Mouse (Mus musculus) testis, postnatal 14 days (tissue): ENCODE data around the gene Kctd18.
"Not testable (repeated sequence)": the region's sequence is repeated elsewhere in the genome, so short reads cannot be mapped to it uniquely, and the experiment has no call there.

ENCODE experiments used
- DNase-seq: peaks from one replicate; pipeline ENCODE4 v3.0.0; 2021; ENCODE audit warnings: low spot score

Kctd18 gene

DNA sequence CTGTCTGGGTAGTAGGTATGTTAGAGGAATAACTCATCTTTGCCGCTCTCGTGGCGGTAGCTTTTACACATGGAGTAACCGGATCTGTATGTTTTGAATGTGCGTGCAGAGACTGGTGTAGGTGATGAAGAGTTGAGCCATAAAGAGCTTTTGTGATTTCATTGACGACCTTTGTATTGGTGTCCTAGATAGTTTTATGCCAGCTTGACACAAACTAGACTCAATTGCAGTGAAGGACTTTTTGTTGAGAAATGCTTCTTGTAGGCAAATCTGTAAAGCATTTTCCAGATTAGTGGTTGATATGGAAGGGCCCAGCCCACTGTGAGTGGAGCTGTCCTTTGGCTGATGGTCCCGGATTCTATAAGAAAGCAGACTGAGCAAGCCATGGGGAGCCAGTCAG is at the start of gene Kctd18:
Gene Kctd18, minus strand, starts transcription at position 101 of the 400 bp plus-strand sequence.
- no peak for DNase-seq

DNA sequence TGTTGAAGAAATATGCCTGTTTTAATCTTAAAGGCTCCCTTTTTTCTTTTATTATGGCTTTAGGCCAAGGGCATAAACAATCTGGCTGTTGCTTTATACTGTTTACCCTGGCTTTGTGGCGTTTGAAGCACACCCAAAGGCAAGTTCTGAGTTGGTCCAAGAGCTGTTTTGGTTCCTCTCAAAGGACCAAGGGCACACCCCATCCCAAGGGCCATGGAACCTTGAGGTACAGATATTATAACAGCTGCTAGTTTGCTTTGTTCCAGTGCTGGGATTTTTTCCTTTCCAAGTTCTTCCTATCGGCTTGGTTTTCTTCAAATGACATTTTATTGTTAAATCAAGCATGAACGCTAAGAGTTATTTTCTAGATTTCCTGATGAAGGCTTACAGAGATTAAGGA is 46.9 kb upstream of the Kctd18 start:
- DNase-seq: no peak

GRCm38 (mm10) chr1:58065151-58065550 is 46.4 kb upstream of the Kctd18 start:
- no peak for DNase-seq

- DNase-seq: no peak
Measured at GRCm38 (mm10) chr1:58062131-58062530, 43.4 kb upstream of the Kctd18 start.

DNA sequence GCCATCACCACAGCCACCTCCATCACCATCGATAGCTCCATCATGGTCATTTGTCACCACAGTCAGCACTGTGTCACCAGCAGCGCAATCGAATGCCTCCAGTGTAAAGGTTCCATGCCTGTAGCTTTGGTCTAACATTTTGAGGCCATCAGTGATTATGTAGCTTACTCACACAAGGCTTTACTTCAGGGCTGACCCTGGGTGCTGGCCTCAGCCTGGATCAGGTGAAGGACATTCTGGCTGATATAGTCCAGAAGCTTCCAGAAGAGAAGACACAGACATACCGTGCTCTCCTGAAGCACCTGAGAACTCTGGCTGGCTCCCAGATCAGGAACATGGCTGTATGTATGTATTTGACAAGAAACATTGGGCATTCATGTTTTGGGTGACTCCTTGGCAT is 40.1 kb upstream of the Kctd18 start:
- DNase-seq: no peak

GRCm38 (mm10) chr1:58056939-58057338 is 38.2 kb upstream of the Kctd18 start:
- no peak for DNase-seq

- DNase-seq: no peak
Measured at GRCm38 (mm10) chr1:58056074-58056807, 37.5 kb upstream of the Kctd18 start.

DNA sequence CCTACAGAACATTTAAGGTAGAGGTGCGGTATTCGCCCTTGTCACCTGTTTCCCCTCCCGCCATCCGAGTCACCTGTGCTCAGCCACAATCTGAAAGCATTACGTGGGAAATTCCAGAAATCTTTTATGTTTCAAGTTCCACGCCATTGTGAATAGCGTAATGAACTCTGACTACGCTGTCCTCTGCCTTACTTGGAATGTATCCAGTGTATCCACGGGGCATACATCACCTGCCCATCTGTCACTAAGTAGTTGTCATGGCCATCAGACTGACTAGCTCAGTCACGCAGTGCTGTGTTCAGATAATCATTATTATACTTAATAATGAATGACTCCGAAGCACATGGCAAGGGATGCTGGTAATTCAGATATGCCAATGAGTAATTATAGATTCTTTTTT is 36.8 kb upstream of the Kctd18 start:
- DNase-seq: no peak

- no peak for DNase-seq
Measured at GRCm38 (mm10) chr1:58049126-58049525, 30.4 kb upstream of the Kctd18 start.

- DNase-seq: no peak
Measured at GRCm38 (mm10) chr1:58046721-58047290, 28.1 kb upstream of the Kctd18 start.

DNA sequence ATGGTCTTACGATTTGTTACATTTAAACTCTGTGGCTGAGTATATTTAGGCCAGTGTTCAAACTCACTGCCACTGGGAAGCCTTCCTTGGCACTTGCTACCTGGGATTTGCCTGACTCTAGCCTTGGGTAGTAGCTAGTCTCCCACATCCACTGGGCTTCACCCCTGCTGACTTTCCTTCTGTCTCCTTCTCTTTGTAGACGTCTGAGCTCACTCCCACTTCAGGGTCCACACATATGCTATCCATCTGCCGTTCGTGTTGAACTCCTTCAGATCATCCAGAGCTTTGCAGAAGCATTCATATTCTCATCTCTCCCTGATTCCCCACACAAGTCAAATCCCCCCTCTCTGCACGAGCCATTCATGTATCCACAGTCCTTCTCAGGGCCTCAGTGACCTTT is 26.8 kb upstream of the Kctd18 start:
- DNase-seq: no peak

GRCm38 (mm10) chr1:58045076-58045475 is 26.3 kb upstream of the Kctd18 start:
- no peak for DNase-seq

GRCm38 (mm10) chr1:58037306-58037705 is 18.6 kb upstream of the Kctd18 start:
- not testable (repeated sequence) for DNase-seq

- DNase-seq: no peak
Measured at GRCm38 (mm10) chr1:58031160-58031769, 12.5 kb upstream of the Kctd18 start.

DNA sequence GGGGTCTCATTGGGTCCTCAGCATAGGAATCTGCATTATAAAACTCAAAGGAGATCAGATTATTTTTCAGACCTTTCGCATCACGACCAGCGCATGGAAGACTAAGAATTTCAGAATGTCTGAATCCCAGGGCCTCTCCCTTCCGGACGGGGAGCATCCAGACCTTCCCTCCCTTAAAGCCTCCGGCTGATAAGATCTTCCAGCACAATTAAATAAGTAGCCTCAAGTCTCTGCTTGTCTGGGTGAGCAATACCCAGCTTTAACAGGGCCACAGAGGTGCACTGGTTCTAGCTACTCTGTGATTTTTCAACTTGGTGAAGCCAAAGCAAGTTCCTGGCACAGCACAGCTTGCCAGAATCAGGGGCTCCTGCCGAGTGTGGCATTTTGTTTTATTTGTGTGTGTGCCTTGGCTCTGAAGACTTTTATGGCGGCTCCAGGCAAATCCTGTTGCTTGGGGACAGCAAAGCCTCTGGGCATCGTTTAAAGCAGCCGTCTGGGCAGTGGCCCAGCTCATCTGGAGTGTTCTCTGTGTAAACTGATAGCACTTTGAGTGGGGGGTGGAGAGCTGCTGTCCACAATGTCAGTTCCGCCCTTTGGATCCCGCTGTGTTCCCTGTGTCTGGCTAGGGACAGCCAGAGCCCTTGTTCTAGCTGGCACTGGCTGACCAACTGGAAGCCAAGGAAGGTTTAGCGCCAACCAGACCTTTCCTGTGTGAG is 11.6 kb upstream of the Kctd18 start:
- peak; percentile 77 for DNase-seq

- peak; percentile 63 for DNase-seq
Measured at GRCm38 (mm10) chr1:58029636-58030117, 10.9 kb upstream of the Kctd18 start, which contains the start of gene Aox1. Aox1 (plus strand) TSS chr1:58029931.

GRCm38 (mm10) chr1:58027707-58028106 is 9.0 kb upstream of the Kctd18 start:
- DNase-seq: no peak

DNA sequence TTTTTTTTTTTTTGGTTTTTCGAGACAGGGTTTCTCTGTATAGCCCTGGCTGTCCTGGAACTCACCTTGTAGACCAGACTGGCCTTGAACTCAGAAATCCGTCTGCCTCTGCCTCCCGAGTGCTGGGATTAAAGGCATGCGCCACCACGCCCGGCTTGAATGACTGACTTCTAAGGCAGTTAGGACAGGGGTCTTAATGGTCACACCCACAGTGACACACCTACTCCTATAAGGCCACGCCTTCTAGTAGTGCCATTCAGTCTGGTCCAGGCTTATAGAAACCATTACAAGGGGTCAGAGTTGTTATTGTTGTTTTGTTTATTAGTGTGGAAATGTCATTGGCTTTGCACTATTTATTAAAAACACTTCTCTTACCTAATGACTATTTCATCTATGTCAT is 12.4 kb downstream of the Kctd18 start:
- not testable (repeated sequence) for DNase-seq

DNA sequence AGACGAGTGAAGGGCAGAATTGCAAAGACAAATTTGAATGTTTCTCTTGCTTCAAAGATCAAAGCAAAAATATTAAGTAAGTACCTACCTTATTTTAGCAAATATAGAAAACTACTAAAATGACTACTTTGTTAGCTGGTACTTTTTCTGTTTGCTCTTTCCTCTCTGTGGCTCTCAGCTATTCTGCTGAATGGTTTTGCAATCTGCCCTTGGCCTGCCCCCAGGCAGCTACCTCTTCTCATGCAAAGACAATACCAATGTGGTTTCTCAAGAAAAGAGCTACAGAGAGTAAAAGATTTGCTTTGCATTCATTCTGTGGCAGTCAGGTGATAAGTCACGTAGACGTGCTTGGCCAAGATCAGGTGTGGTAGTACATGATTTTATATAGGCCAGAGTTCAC is 20.6 kb downstream of the Kctd18 start:
- DNase-seq: no peak

DNA sequence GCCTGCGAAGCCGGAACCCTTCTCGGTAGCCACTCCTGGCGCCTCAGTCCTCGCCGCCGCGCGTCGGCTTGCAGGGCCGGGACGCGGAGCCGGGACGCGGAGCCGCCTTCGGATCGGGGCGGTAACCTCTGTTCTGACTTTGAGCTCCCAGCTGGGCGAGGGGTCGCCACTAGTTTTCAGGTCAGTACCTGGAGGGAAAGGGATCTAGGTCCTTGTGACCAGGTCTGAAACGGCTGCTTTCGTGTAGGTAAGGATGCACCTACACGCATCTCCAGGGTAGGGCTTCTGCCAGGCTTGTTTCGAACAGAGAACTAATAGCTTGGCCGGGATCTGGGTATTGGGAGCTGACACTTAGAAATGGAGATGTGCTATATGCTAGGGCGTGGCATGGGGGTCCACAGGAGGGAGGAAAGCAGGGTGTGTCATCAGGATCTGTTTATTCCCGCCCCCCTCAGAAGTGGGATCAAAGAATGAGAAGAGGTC is 22.6 kb downstream of the Kctd18 start:
- no peak for DNase-seq

- peak; percentile 94 for DNase-seq
Measured at GRCm38 (mm10) chr1:57995432-57996132, 23.2 kb downstream of the Kctd18 start, which contains the start of gene Sgo2a. Sgo2a (plus strand) TSS chr1:57995971.

DNA sequence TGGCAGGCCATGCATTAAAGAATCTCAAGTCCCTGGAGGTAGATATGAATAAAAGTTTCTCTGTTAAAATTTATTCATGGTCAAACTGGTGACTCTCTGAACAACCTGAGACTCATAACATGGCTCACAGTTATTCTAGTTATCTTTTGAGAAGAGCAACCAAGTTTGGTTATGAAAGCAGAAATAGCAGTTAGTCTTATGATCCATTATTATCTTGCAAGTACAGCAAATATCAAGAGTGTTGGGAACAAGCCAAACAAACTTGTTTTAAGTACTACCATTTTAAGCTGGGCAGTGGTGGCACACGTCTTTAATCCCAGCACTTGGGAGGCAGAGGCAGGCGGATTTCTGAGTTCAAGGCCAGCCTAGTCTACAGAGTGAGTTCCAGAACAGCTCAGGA is 27.5 kb downstream of the Kctd18 start:
- DNase-seq: no peak
